Mouse (Mus musculus) subcutaneous adipose tissue, adult 2 months (tissue): ENCODE results near the gene Spint3. TPM values are rescaled to one million over a fixed set of nuclear protein-coding genes. Genes with fewer than 3 reads are reported as not detected.

Experiments used
- polyA plus RNA-seq: library from polyadenylated mRNA; depleted of rRNA; stranded (reverse); fragments of >200 nt; gene quantifications from 2 replicates; pipeline ENCODE4 v1.2.3, GENCODE M21; 2012; ENCODE audit warnings: low replicate concordance; rRNA removed

Spint3 gene
- polyA plus RNA-seq: 0.57 TPM in 1 of 2 replicates, not detected in the other

GRCm38 (mm10) chr2:164573359-164573758, at the start of gene Spint3:
TSS of gene Spint3 (minus strand) at chr2:164573459.

GRCm38 (mm10) chr2:164613471-164613870, 40.2 kb upstream of the Spint3 start, which contains the start of the genes Wfdc6b and Wfdc8:
TSS of gene Wfdc6b (plus strand) at chr2:164613522.
TSS of gene Wfdc8 (minus strand) at chr2:164613626.

GRCm38 (mm10) chr2:164593494-164593893, 20.2 kb upstream of the Spint3 start, which contains the start of gene Eppin:
TSS of gene Eppin (minus strand) at chr2:164593594.

GRCm38 (mm10) chr2:164585025-164585725, 11.9 kb upstream of the Spint3 start, which contains the start of gene Wfdc6a:
TSS of gene Wfdc6a (minus strand) at chr2:164585447.

GRCm38 (mm10) chr2:164562391-164563188, 10.7 kb downstream of the Spint3 start, which contains the start of gene Wfdc2:
TSS of gene Wfdc2 (plus strand) at chr2:164562413.

Other genes starting within 250 kb of the Spint3 start
- 0.23 and 8.3 TPM in 2 replicates for gene Svs5, start 240.7 kb downstream of the Spint3 start, polyA plus RNA-seq
- 12.5 and 17.4 TPM in 2 replicates for gene Slpi, start 184.4 kb downstream of the Spint3 start, polyA plus RNA-seq
- not detected in 2 replicates for gene Rbpjl, start 170.3 kb downstream of the Spint3 start, polyA plus RNA-seq
- 0.42 and 1.4 TPM in 2 replicates for gene Matn4, start 168.3 kb downstream of the Spint3 start, polyA plus RNA-seq
- 23.4 and 58.2 TPM in 2 replicates for gene Sdc4, start 129.6 kb downstream of the Spint3 start, polyA plus RNA-seq
- gene Sys1, start 116.5 kb downstream of the Spint3 start, polyA plus RNA-seq: 92.6 and 114 TPM in 2 replicates
- gene Gm20458, start 112.5 kb downstream of the Spint3 start, polyA plus RNA-seq: 9.2 and 40.8 TPM in 2 replicates
- not detected in 2 replicates for gene Trp53tg5, start 99.7 kb downstream of the Spint3 start, polyA plus RNA-seq
- gene Dbndd2, start 87.4 kb downstream of the Spint3 start, polyA plus RNA-seq: 55.8 and 81.1 TPM in 2 replicates
- gene Pigt, start 75.9 kb downstream of the Spint3 start, polyA plus RNA-seq: 101 and 156 TPM in 2 replicates
- 0.20 and 463 TPM in 2 replicates for gene Wfdc2, start 11.0 kb downstream of the Spint3 start, polyA plus RNA-seq
- gene Wfdc6a, start 12.0 kb upstream of the Spint3 start, polyA plus RNA-seq: 0.18 TPM in 1 of 2 replicates, not detected in the other
- gene Eppin, start 20.1 kb upstream of the Spint3 start, polyA plus RNA-seq: 0.98 TPM in 1 of 2 replicates, not detected in the other
- gene Wfdc6b, start 40.1 kb upstream of the Spint3 start, polyA plus RNA-seq: 0.24 TPM in 1 of 2 replicates, not detected in the other
- gene Wfdc8, start 40.2 kb upstream of the Spint3 start, polyA plus RNA-seq: 0.62 TPM in 1 of 2 replicates, not detected in the other
- gene Wfdc16, start 65.3 kb upstream of the Spint3 start, polyA plus RNA-seq: 0.76 TPM in 1 of 2 replicates, not detected in the other
- gene Wfdc10, start 82.6 kb upstream of the Spint3 start, polyA plus RNA-seq: 1.4 and 18.5 TPM in 2 replicates
- 0.30 TPM in 1 of 2 replicates, not detected in the other for gene Wfdc9, start 83.1 kb upstream of the Spint3 start, polyA plus RNA-seq
- not detected in 2 replicates for gene Wfdc11, start 100.6 kb upstream of the Spint3 start, polyA plus RNA-seq
- 0.11 and 2.3 TPM in 2 replicates for gene Wfdc13, start 111.6 kb upstream of the Spint3 start, polyA plus RNA-seq
- not detected in 2 replicates for gene Spint4, start 125.0 kb upstream of the Spint3 start, polyA plus RNA-seq
- gene Spint5, start 141.8 kb upstream of the Spint3 start, polyA plus RNA-seq: not detected in 2 replicates
- 0.32 and 2.2 TPM in 2 replicates for gene Wfdc3, start 172.5 kb upstream of the Spint3 start, polyA plus RNA-seq
- gene Dnttip1, start 172.5 kb upstream of the Spint3 start, polyA plus RNA-seq: 17.5 and 56.8 TPM in 2 replicates
- 17.6 and 48.9 TPM in 2 replicates for gene Ube2c, start 196.4 kb upstream of the Spint3 start, polyA plus RNA-seq
- gene Tnnc2, start 206.5 kb upstream of the Spint3 start, polyA plus RNA-seq: 1.2 and 1.9 TPM in 2 replicates
- 42.9 and 43.3 TPM in 2 replicates for gene Snx21, start 212.4 kb upstream of the Spint3 start, polyA plus RNA-seq
- gene Acot8, start 231.4 kb upstream of the Spint3 start, polyA plus RNA-seq: 34.8 and 35.5 TPM in 2 replicates
- 3.8 and 4.6 TPM in 2 replicates for gene Zswim3, start 231.6 kb upstream of the Spint3 start, polyA plus RNA-seq
- 10.9 and 14.6 TPM in 2 replicates for gene Zswim1, start 249.2 kb upstream of the Spint3 start, polyA plus RNA-seq